Mouse (Mus musculus): ENCODE data around the gene Ubtd2.

Ubtd2 gene

DNA sequence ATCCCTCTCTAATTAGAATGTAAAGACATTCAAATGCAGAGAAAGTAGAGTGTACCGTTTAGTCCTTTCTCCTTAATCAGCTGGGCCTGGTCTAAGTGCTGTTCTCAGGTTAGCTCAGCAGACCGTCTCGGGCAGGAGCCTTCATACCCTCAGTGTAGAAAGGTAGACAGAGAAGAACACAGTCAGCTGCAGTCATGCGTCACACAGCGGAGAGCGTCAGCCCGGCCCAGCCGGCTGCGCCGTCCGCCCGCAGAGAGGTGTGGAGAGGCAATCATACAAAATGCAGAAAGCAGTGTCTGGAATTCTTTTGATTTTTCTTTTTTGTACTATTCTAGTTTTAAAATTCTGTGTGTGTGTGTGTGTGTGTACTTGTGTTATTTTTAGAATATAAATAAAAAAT lies 90.4 kb downstream of the Ubtd2 start:
- no peak for DNase-seq (ENCODE audit: low spot score in 2 of 2)

DNA sequence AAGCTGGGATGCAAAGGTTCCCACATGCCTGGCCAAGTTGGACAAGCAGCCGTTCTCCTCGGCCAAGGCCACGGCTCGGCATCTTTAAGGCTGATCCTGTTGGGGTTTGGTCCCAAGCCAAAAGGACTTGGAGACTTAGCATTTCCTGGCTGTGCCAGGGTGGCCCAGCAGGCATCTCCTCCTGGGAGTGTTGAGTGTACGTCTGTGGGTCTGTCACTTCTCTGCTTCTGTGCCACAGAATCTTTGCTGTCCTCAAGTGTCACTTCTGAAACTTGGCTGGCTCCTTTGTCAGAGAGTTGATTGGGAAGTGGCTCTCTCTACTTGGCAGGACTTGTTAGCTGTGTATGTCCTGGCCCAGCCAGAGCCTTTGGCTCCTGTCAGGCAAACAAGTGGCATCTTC lies 91.3 kb downstream of the Ubtd2 start:
- no peak for DNase-seq (ENCODE audit: low spot score in 2 of 2)

DNA sequence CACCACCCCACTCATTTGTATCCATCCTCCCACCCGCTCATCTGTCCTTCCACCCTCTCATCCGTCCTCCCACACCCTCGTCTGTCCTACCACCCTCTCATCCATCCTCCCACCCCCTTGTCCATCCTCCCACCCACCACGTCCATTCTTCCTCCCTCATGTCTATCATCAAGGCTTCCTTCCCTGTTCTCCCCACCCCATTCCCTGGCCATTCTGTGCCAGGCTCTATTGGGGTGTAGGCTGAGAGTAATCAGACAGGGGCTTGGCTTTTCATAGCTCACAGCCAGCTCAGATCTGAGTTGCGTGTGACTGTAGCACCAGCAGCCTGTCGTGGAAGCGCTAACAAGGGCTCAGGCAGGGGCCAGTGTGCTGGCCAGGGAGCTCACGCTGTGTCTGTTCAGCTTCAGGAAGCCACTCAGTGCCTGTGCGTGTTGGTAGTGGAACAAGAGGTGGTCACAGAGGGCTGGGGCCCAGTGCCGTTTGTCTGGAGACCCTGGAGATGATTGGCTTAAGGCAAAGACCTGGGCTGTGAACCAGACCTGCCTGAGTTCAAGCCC lies 92.3 kb downstream of the Ubtd2 start:
- no peak for DNase-seq (ENCODE audit: low spot score in 2 of 2)

GRCm38 (mm10) chr11:32548240-32548639 lies 93.1 kb downstream of the Ubtd2 start:
- DNase-seq (ENCODE audit: low spot score in 2 of 2): no peak

- DNase-seq (ENCODE audit: low spot score in 2 of 2): no peak
These were observed 94.1 kb downstream of the Ubtd2 start for GRCm38 (mm10) chr11:32549236-32549635.

DNA sequence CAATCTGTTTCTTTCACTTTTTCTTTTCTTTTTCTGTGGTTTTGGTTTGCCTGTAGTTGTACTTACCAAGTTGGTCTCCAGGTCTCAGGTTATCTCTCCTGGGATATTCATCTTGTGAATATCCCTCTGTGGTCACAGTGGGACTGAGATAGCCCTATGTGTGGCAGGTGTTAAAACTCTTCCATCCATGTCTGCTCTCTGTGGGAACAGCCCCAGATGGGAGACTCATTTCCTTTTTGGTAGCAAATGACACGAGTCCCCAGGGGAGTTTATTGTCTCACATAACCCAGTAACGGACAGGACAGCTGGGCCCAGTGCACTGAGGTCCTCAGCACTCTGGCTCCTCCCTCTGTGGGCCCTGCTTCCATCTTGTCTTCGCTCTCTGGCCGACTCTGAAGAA lies 94.9 kb downstream of the Ubtd2 start:
- DNase-seq (ENCODE audit: low spot score in 2 of 2): no peak

DNA sequence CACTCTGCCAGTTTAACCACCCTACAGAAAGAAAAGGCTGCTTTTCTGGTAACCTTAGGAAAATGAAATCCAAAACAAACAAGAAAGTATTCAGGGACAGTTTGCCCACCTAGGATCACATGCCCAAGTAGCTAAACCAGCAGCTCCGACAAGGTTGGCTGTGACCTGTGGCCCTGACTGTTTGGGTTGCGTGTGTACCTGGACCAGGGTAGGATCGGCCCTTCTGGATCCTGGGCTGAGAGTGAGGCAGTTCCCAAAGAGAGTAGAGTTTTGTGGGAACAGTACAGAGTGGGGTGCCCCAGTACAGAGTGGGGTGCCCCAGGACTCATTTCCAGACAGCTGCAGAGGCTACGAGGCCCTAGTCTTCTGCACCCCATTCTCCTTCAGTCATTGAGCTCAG lies 95.9 kb downstream of the Ubtd2 start:
- no peak for DNase-seq (ENCODE audit: low spot score in 2 of 2)

GRCm38 (mm10) chr11:32551579-32552297 lies 96.6 kb downstream of the Ubtd2 start:
- DNase-seq (ENCODE audit: low spot score in 2 of 2): no peak

- no peak for DNase-seq (ENCODE audit: low spot score in 2 of 2)
These were observed 97.4 kb downstream of the Ubtd2 start for GRCm38 (mm10) chr11:32552401-32553090.

DNA sequence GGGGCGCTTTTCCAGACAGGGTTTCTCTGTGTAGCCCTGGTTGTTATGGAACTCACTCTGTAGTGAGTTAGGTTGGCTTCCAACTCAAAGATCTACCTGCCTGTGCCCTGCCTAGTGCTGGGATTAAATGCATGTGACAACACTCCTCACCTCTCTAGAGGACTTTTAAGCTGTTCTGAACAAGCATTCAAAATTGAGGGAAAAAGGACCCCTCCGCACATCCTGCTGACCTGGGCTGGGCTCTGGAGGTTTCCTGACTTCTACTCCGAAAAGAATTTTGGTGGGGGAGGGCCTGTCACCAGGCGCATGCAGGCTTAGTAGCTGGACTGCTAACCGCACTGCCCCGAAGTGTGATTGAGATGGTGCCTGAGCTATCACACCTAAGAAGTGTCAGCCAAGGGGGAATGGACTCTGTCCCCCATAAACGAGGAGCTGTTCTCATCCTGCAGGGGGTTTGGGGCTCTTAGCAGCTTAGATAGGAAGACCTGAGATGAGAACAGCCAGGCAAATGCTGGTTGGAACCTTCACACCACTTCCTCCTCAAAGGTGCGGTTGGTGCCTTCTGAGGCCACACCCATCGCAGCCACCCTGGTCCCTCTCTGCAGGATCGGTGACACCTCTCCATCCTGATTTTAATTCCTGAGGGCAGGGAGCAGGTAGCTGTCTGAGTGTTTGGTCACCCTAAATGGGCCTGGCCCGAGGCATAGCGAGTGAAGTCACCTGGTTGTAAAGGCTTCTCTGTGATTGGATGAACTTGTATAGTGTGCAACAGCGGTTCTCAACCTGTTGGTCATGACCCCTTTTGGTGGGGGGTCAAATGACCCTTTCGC lies 98.4 kb downstream of the Ubtd2 start:
- peak in 1 of 2 experiments; percentile 64 for DNase-seq (ENCODE audit: low spot score in 2 of 2)

DNA sequence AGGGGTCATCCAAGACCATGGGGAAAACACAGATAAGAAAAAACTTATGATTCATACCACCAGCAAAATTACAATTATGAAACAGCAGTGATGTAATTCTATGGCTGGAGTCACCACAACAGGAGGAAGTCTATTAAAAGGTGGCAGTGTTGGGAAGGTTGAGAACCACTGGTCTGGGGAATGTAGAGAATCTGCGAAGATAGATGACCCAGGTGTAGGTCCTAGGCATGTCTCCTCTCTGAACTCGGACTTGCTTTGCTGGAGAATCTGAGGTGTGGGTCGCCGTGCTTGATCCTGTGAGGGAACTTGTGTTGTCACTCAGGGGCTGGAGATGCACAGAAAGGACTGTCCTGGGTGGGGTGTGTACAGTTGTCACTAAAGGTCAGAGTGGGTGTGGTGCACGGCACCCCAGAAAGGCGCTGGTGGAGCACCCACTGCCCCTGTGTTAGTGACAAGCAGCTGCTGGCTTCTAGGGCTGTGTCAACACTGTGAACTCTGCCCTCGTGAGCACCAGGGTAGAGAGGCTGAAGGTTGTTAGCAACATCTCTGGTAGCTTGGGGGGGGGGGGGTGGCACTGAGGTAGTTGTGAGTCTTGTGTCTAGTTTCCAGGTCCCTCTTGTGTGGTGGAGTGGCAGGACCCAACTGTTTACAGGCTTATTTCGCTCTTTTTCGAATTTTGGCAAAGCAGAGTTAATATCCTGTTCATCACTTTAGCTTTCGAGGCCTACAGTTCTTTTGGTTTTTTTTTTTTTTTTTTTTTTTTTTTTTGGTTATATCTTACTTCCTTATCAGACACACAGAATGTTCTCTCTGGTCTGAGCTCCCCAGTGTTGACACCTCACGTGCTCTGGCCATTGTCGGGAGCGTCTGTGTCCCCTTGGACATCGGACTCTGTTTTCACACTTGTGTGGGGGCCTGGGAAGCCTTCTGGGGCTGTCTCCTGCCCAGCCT lies 99.2 kb downstream of the Ubtd2 start:
- DNase-seq (ENCODE audit: low spot score in 2 of 2): no peak

- DNase-seq (ENCODE audit: low spot score in 2 of 2): no peak
These were observed 100.0 kb downstream of the Ubtd2 start for GRCm38 (mm10) chr11:32555103-32555689.

- no peak for DNase-seq (ENCODE audit: low spot score in 2 of 2)
These were observed 101.3 kb downstream of the Ubtd2 start for GRCm38 (mm10) chr11:32556333-32556990.

DNA sequence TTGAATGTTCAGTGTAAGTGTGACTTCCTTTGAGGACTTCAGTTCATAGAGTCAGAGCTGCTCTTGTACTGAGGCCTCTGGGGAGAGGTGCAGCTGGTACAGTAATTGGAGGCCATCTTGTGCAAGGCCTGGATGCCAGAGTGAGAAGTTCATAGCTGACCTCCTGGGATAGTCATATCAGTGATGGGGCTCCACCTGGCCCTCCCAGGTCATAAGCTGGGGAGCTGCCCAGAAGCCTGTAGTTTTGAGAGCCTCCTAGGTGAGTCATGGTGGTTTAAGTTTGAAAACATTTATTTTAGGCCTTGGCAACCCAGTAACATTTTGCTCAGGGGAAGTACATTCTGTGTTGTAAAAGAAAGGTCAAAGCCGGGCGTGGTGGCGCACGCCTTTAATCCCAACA lies 102.9 kb downstream of the Ubtd2 start:
- DNase-seq (ENCODE audit: low spot score in 2 of 2): no peak

GRCm38 (mm10) chr11:32558677-32559076 lies 103.5 kb downstream of the Ubtd2 start:
- no peak for DNase-seq (ENCODE audit: low spot score in 2 of 2)

DNA sequence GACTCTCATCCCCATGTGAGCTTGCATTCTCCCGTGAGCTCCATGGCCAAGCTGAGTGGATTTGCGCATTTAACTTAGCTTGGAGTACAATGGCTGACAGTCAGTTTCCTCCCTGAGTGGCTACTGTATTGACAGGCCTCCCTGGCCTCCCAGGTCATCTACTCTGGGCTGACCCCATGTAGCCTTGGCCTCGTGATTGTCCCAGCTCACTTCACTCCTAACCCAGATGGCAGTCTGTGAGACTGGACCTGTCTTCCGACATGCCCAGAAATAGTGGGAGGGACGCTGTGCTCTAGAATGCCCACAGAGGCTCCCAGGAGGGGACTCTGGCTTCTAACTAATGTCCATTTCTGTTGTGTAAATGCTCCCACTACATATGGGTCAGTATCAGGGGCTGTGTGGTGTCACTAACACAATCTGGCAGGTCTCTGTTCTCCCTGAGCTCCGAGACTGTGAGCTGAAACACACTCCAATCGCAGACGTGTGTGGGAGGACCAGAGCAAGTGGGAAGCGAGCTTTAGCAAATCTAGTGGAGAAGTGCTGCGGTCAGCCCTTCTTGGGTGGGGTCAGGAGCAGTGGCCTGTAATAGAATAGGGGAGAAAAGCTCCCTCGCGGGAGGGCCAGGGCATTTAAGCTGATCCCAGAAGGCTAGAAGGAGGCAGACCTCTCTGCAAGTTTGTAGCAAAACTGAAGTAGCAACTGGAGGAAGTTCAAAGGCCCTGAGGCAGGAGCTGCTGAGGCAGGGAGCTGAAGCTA lies 105.0 kb downstream of the Ubtd2 start:
- DNase-seq (ENCODE audit: low spot score in 2 of 2): no peak

GRCm38 (mm10) chr11:32561465-32562355 lies 106.5 kb downstream of the Ubtd2 start:
- no peak for DNase-seq (ENCODE audit: low spot score in 2 of 2)

GRCm38 (mm10) chr11:32562706-32563105 lies 107.5 kb downstream of the Ubtd2 start:
- no peak for DNase-seq (ENCODE audit: low spot score in 2 of 2)

All from spleen, postnatal 10 days (tissue).